Mouse (Mus musculus) myocyte (in vitro differentiated cells): Measurements from ENCODE around the gene Glt28d2. TPM values are rescaled to one million over a fixed set of nuclear protein-coding genes. Genes with fewer than 3 reads are reported as not detected.

Experiments used
- H3K27me3 ChIP-seq: one replicate; pipeline ENCODE4 v1.6.1; 2011; ENCODE audit not compliant: control insufficient read depth, insufficient read depth, insufficient read length
- H3K36me3 ChIP-seq: one replicate; pipeline ENCODE4 v1.6.1; 2011; ENCODE audit not compliant: control insufficient read depth, insufficient read depth
- H3K4me2 ChIP-seq: one replicate; pipeline ENCODE4 v1.6.1; 2011; ENCODE audit warnings: low read depth, control low read depth
- H3K4me3 ChIP-seq: one replicate; pipeline ENCODE4 v1.5.1; 2011; ENCODE audit warnings: mild to moderate bottlenecking, control low read depth, moderate library complexity
- H3K79me2 ChIP-seq: one replicate; pipeline ENCODE4 v1.6.1; 2011; ENCODE audit not compliant: control insufficient read depth, insufficient read depth
- H3ac ChIP-seq: one replicate; pipeline ENCODE4 v1.6.1; 2011; ENCODE audit not compliant: control insufficient read depth, insufficient read length
- MAX ChIP-seq: IDR thresholded peaks from one replicate; pipeline ENCODE4 v1.6.1; 2011; ENCODE audit warnings: low read depth, mild to moderate bottlenecking, control low read depth
- POLR2A ChIP-seq: IDR thresholded peaks from one replicate; pipeline ENCODE4 v1.6.1; 2011; ENCODE audit warnings: low read depth, mild to moderate bottlenecking, control low read depth, moderate library complexity; ENCODE audit not compliant: insufficient read length
- USF1 ChIP-seq: IDR thresholded peaks from one replicate; pipeline ENCODE4 v1.6.1; 2011; ENCODE audit warnings: low read depth, mild to moderate bottlenecking, control low read depth, moderate library complexity
- polyA plus RNA-seq: library from polyadenylated mRNA; unstranded; fragments of >200 nt; fragmentation: generic; extraction: Trizol; gene quantifications from one replicate; pipeline ENCODE4 v1.2.1, GENCODE M21; 2012; ENCODE audit warnings: missing spikeins

Gene Glt28d2
- polyA plus RNA-seq, 1 experiment, result 1.4 TPM

DNA sequence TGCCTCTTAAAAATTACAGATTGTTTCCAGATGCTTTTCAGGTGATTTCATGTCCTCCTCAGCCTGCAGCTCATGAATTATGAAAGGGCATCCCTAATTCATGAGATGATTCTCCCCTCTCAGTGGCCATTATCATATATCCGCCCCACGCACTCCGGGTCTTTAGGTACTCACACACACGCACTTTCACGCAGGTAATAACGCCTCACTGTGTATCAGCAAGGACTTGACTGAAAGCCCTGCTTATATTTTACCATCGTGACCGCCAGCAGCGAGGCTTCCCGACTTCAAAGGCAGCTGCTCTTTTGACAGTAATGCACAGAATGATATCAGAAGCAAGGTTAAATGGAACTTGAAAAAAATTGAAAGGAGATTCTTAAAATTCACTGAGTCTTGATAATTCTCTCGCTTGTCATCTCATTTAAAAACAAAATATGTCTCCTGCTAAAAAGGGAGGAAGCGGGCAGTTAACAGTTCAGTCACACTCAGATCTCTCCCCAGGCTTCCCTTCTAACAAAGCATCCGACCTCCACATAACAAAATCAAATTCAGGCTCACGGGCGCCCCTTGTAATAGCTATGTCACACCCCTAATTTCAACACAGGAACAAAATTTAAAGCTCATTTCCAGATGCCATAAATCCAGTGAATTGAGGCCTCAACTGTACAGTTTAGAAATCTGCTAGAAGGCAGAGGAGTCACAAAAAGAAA, 66.3 kb downstream of the Glt28d2 start:
- no peaks in the 10 kb centered on the region for H3K79me2 ChIP-seq
- H3ac ChIP-seq, result no peak overlapping the region
- H3K27me3 ChIP-seq, result no peaks in the 10 kb centered on the region
- H3K36me3 ChIP-seq, result no peaks in the 10 kb centered on the region
- TF ChIP-seq MAX (no peak), POLR2A (no peak), USF1 (no peak)
- H3K4me2 ChIP-seq, result no peak overlapping the region
- no peak overlapping the region for H3K4me3 ChIP-seq

Other genes starting within 250 kb of the Glt28d2 start
- gene Fam160a1, start 70.2 kb downstream of the Glt28d2 start, polyA plus RNA-seq, result 13.2 TPM
- 8.7 TPM for gene Gm37240, start within 50 bp of the Glt28d2 start, polyA plus RNA-seq
- gene Sh3d19, start 83.6 kb upstream of the Glt28d2 start, polyA plus RNA-seq, result 7.0 TPM
- not detected for gene Prss48, start 115.0 kb upstream of the Glt28d2 start, polyA plus RNA-seq